Mouse (Mus musculus) forebrain, embryonic 11.5 days (tissue): Measurements from ENCODE around the gene Kctd20. TPM values are rescaled to one million over a fixed set of nuclear protein-coding genes. Genes with fewer than 3 reads are reported as not detected.
A peak's percentile ranks its signal among the peaks of the same experiment; 100 is the strongest.

Experiments used
- ATAC-seq: fragments of 200-750 bp; cut with Nextera tagmentation; replicated peaks from 2 replicates; pipeline ENCODE4 v1.8.0; 2017; ENCODE audit warnings: moderate TSS enrichment; ENCODE audit not compliant: low FRiP score
- DNase-seq: peaks from one replicate; pipeline ENCODE4 v3.0.0-alpha.2; 2017; ENCODE audit warnings: low spot score
- H3K27ac ChIP-seq: fragments of 300-500 bp; sonication (generic); 2 replicates; pipeline ENCODE4 v1.5.1; 2014; ENCODE audit warnings: low read depth, low read length
- H3K27me3 ChIP-seq: fragments of 300-500 bp; sonication (generic); 2 replicates; pipeline ENCODE4 v1.6.1; 2014; ENCODE audit warnings: mild to moderate bottlenecking, low read length, mixed read lengths; ENCODE audit not compliant: control insufficient read depth, insufficient read depth
- H3K36me3 ChIP-seq: fragments of 300-500 bp; sonication (generic); 2 replicates; pipeline ENCODE4 v1.6.1; 2014; ENCODE audit warnings: mild to moderate bottlenecking, low read length, moderate library complexity, mixed read lengths; ENCODE audit not compliant: control insufficient read depth, insufficient read depth
- H3K4me1 ChIP-seq: fragments of 300-500 bp; sonication (generic); replicated peaks from 2 replicates; pipeline ENCODE4 v1.6.1; 2014; ENCODE audit warnings: low read length, mixed read lengths; ENCODE audit not compliant: control insufficient read depth, insufficient read depth
- H3K4me2 ChIP-seq: fragments of 300-500 bp; sonication (generic); 2 replicates; pipeline ENCODE4 v1.6.1; 2014; ENCODE audit warnings: low read depth, mild to moderate bottlenecking, low read length, moderate library complexity, mixed read lengths; ENCODE audit not compliant: severe bottlenecking
- H3K4me3 ChIP-seq: fragments of 300-500 bp; sonication (generic); 2 replicates; pipeline ENCODE4 v1.5.1; 2014; ENCODE audit warnings: low read depth, low read length
- H3K9ac ChIP-seq: fragments of 300-500 bp; sonication (generic); 2 replicates; pipeline ENCODE4 v1.6.1; 2014; ENCODE audit warnings: low read length
- H3K9me3 ChIP-seq: fragments of 300-500 bp; sonication (generic); 2 replicates; pipeline ENCODE4 v1.6.1; 2016; ENCODE audit warnings: low read length, mixed read lengths; ENCODE audit not compliant: control insufficient read depth
- WGBS: fragments of 180-500 bp; shearing (Covaris S2); extraction: QIAGEN DNeasy Blood & Tissue Kit; methylation state at CpG from one replicate; pipeline ENCODE4 v1.1.7; 2014; 5-methylcytosine and 5-hydroxymethylcytosine counted together
- polyA plus RNA-seq: library from polyadenylated mRNA; unstranded; fragments of >200 nt; fragmentation: Nextera tagmentation; extraction: Ambion mirVana; gene quantifications from 2 replicates; pipeline ENCODE4 v1.2.1, GENCODE M21; 2014

The Kctd20 gene
- polyA plus RNA-seq, 1 experiment from 2014 or later = 116 TPM

GRCm38 (mm10) chr17:28940776-28941555 lies 10.8 kb upstream of the Kctd20 start:
- no peak for ATAC-seq

GRCm38 (mm10) chr17:28942101-28942500 lies 9.6 kb upstream of the Kctd20 start:
- no peak overlapping the region for H3K27ac ChIP-seq
- no peak overlapping the region for H3K4me3 ChIP-seq
- no peak overlapping the region for H3K4me2 ChIP-seq
- H3K9me3 ChIP-seq = no peaks in the 10 kb centered on the region
- H3K27me3 ChIP-seq = no peaks in the 10 kb centered on the region
- no peak overlapping the region for H3K9ac ChIP-seq
- H3K36me3 ChIP-seq = no peaks in the 10 kb centered on the region
- 86% methylated on average over 10 of the region's 11 CpGs for WGBS
- no peaks in the 10 kb centered on the region for H3K4me1 ChIP-seq
- ATAC-seq = no peak
- DNase-seq = no peak

More at GRCm38 (mm10) chr17:28940776-28941555, 10.8 kb upstream of the Kctd20 start:
- no peak overlapping the region for H3K4me2 ChIP-seq
- no peaks in the 10 kb centered on the region for H3K4me1 ChIP-seq
- H3K4me3 ChIP-seq = no peak overlapping the region
- H3K9me3 ChIP-seq = no peaks in the 10 kb centered on the region
- no peak overlapping the region for H3K27ac ChIP-seq
- no peak for DNase-seq
- no peaks in the 10 kb centered on the region for H3K36me3 ChIP-seq
- no peaks in the 10 kb centered on the region for H3K27me3 ChIP-seq
- 91% methylated on average over 25 of the region's 25 CpGs for WGBS
- no peak overlapping the region for H3K9ac ChIP-seq

- Histone ChIP-seq H3K9me3 (no peaks in the 10 kb centered on the region), H3K4me2 (no peak within 1 kb of the TSS), H3K27ac (no peak within 1 kb of the TSS), H3K36me3 (no peaks in the 10 kb centered on the region), H3K9ac (no peak within 1 kb of the TSS), H3K4me1 (no peaks in the 10 kb centered on the region), H3K27me3 (no peaks in the 10 kb centered on the region), H3K4me3 (no peak within 1 kb of the TSS)
- ATAC-seq = no peak
- WGBS = 95% methylated on average over 7 of the region's 7 CpGs
- DNase-seq = no peak
Observed at GRCm38 (mm10) chr17:28943740-28944139, 8.0 kb upstream of the Kctd20 start, which contains the start of gene Pxt1. Gene Pxt1 (minus strand): TSS chr17:28943840.

- Histone ChIP-seq H3K9ac (no peak overlapping the region), H3K36me3 (no peaks in the 10 kb centered on the region), H3K4me3 (no peak overlapping the region), H3K4me1 (no peaks in the 10 kb centered on the region), H3K9me3 (no peaks in the 10 kb centered on the region), H3K27me3 (no peaks in the 10 kb centered on the region), H3K27ac (no peak overlapping the region), H3K4me2 (no peak overlapping the region)
- DNase-seq = no peak
- ATAC-seq = no peak
- WGBS = 96% methylated on average over 7 of the region's 7 CpGs
Observed at GRCm38 (mm10) chr17:28944481-28944880, 7.3 kb upstream of the Kctd20 start.

DNA sequence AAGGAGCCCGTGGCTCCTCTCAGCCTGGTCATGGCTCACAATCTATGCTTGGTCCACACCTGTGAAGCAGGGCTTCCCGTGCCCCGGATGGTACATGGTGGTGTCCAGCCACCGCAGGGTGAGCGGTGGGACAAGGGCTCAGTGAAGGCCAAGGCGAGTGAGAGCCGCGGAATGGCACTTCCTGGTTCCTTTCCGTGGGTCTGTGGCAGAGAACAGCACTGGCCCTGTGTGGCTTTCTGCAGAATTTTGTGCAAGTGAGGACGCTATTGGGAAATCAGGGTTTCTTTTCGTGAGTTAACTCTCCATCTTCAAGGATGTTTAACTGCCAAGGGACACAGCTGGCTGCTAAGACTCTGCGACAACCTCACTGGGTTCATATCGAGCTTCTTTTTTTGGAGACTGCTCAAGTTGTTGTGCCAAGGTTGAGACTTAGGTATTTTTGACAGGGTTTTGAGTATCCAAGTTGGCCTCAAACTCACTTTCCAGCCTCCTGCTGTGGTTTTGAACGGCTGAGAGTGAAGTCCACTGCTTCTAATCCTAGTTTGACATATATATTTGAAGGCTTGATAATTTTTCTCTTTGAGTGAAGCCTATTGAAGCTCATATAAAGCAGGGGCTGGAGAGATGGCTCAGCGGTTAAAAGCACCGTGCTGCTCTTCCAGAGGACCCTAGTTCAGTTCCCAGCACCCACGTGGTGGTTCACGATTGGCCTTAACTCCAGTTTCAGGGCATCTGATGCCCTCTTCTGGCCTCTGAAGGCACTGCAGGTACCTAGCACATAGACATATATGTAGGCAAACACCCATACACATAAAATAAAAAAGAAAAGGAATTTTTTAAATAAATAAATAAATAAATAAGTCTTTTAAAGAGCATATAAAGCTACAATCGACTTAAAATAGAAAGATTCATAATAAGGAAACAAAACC lies 4.5 kb upstream of the Kctd20 start:
- Histone ChIP-seq H3K4me1 (no peaks in the 10 kb centered on the region; the same call in 1 of the 2 replicates), H3K27ac (no peak overlapping the region), H3K4me2 (no peak overlapping the region), H3K9me3 (no peaks in the 10 kb centered on the region), H3K9ac (no peak overlapping the region), H3K36me3 (no peaks in the 10 kb centered on the region), H3K4me3 (no peak overlapping the region), H3K27me3 (no peaks in the 10 kb centered on the region)
- 91% methylated on average over 19 of the region's 19 CpGs for WGBS
- DNase-seq (no peak), ATAC-seq (no peak)

DNA sequence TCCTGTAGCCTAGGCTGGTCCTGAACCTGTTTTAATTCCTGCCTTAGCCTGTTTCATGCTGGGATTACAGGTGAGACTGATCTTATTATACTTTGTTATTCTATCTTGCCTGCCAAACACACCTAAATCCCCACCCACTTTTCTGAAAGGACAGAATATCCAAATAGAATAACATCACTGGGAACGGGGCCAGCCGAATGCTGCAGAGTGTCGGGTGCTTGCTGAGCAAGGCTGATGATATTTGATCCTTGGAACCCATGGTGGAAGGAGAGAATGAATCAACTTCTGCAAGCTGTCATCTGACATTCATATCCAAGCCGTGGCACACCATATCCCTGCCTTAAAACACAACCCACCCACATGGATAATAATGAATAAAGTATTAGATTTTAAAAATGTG lies 3.1 kb upstream of the Kctd20 start:
- H3K27ac ChIP-seq = no peak overlapping the region
- no peak overlapping the region for H3K4me3 ChIP-seq
- peaks cover 4% of the 10 kb centered on the region; the same call in 1 of the 2 replicates for H3K4me1 ChIP-seq
- no peaks in the 10 kb centered on the region for H3K36me3 ChIP-seq
- no peaks in the 10 kb centered on the region for H3K9me3 ChIP-seq
- no peaks in the 10 kb centered on the region for H3K27me3 ChIP-seq
- no peak overlapping the region for H3K4me2 ChIP-seq
- no peak overlapping the region for H3K9ac ChIP-seq
- WGBS = 82% methylated on average over 4 of the region's 4 CpGs
- DNase-seq = no peak
- no peak for ATAC-seq

GRCm38 (mm10) chr17:28950751-28951150 lies 999 bp upstream of the Kctd20 start:
- H3K9ac ChIP-seq = no peak overlapping the region
- WGBS = 81% methylated on average over 4 of the region's 4 CpGs
- H3K4me2 ChIP-seq = no peak overlapping the region
- H3K36me3 ChIP-seq = no peaks in the 10 kb centered on the region
- H3K4me3 ChIP-seq = no peak overlapping the region
- H3K27me3 ChIP-seq = no peaks in the 10 kb centered on the region
- no peak overlapping the region for H3K27ac ChIP-seq
- peaks cover 6% of the 10 kb centered on the region; the same call in 1 of the 2 replicates for H3K4me1 ChIP-seq
- ATAC-seq = no peak
- DNase-seq = no peak
- no peaks in the 10 kb centered on the region; the same call in 1 of the 2 replicates for H3K9me3 ChIP-seq

DNA sequence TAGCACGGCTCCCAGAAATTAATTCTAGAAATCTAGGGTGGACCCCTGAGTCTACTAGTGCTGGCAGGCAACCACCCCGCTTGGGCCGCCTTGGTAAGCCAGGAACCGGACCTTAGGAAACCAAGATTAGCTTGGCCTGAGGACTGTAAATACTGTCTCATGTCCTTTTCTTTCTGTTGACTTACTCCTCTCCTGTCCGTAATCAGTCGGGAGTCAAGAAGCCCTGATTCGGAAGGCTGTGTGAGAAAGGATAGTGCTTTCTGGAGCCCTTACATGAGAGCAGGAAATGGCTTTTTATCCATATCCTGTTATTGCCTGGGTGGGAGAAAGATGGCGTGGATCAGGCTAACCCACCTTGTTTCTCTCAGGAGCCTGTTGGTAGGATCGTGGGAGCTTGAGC lies 1.5 kb downstream of the Kctd20 start:
- Histone ChIP-seq H3K4me2 (peak overlapping the region; percentile 55), H3K27me3 (no peaks in the 10 kb centered on the region), H3K4me3 (peak overlapping the region; percentile 62), H3K4me1 (peaks cover 6% of the 10 kb centered on the region; the same call in 1 of the 2 replicates), H3K36me3 (no peaks in the 10 kb centered on the region), H3K27ac (no peak overlapping the region), H3K9ac (peak overlapping the region; percentile 97), H3K9me3 (no peaks in the 10 kb centered on the region; the same call in 1 of the 2 replicates)
- 36% methylated on average over 9 of the region's 9 CpGs for WGBS
- ATAC-seq = no peak
- no peak for DNase-seq
